Mouse (Mus musculus): ENCODE measurements around the gene Lpin3.
A peak's percentile ranks its signal among the peaks of the same experiment; 100 is the strongest.

Lpin3 gene

GRCm38 (mm10) chr2:160880453-160881195 is at the start of gene Lpin3:
Lpin3 (plus strand) TSS chr2:160880670.
- DNase-seq: no peak

GRCm38 (mm10) chr2:160840838-160841237 is 39.6 kb upstream of the Lpin3 start:
- DNase-seq: no peak

- DNase-seq: no peak
Observed at GRCm38 (mm10) chr2:160847664-160848063, 32.8 kb upstream of the Lpin3 start.

- no peak for DNase-seq
Observed at GRCm38 (mm10) chr2:160848186-160848585, 32.3 kb upstream of the Lpin3 start.

GRCm38 (mm10) chr2:160849617-160850240 is 30.7 kb upstream of the Lpin3 start:
- no peak for DNase-seq

- no peak for DNase-seq
Observed at GRCm38 (mm10) chr2:160850360-160850759, 30.1 kb upstream of the Lpin3 start.

- DNase-seq: no peak
Observed at GRCm38 (mm10) chr2:160854687-160855086, 25.8 kb upstream of the Lpin3 start.

- no peak for DNase-seq
Observed at GRCm38 (mm10) chr2:160856359-160857102, 23.9 kb upstream of the Lpin3 start.

GRCm38 (mm10) chr2:160860363-160860762 is 20.1 kb upstream of the Lpin3 start:
- no peak for DNase-seq

- DNase-seq: no peak
Observed at GRCm38 (mm10) chr2:160864112-160864511, 16.4 kb upstream of the Lpin3 start.

GRCm38 (mm10) chr2:160865266-160865665 is 15.2 kb upstream of the Lpin3 start:
- DNase-seq: no peak

GRCm38 (mm10) chr2:160869446-160869845 is 11.0 kb upstream of the Lpin3 start:
- DNase-seq: no peak

GRCm38 (mm10) chr2:160871310-160871709 is 9.2 kb upstream of the Lpin3 start:
- no peak for DNase-seq

GRCm38 (mm10) chr2:160872395-160872794 is 8.1 kb upstream of the Lpin3 start:
- peak; percentile 70 to 71 for DNase-seq

- DNase-seq: peak; percentile 72 to 75
Observed at GRCm38 (mm10) chr2:160872890-160873382, 7.5 kb upstream of the Lpin3 start, which contains the start of gene Zhx3. Zhx3 (minus strand) TSS chr2:160872998.

GRCm38 (mm10) chr2:160874231-160874877 is 6.1 kb upstream of the Lpin3 start:
- no peak for DNase-seq

GRCm38 (mm10) chr2:160876115-160876514 is 4.4 kb upstream of the Lpin3 start:
- DNase-seq: peak; percentile 54 to 56

GRCm38 (mm10) chr2:160881462-160882101 is 1.1 kb downstream of the Lpin3 start:
- DNase-seq: no peak

- no peak for DNase-seq
Observed at GRCm38 (mm10) chr2:160882436-160882835, 2.0 kb downstream of the Lpin3 start.

- DNase-seq: no peak
Observed at GRCm38 (mm10) chr2:160883912-160884311, 3.4 kb downstream of the Lpin3 start.

- DNase-seq: peak; percentile 68
Observed at GRCm38 (mm10) chr2:160884830-160885229, 4.4 kb downstream of the Lpin3 start.

GRCm38 (mm10) chr2:160886221-160886620 is 5.8 kb downstream of the Lpin3 start:
- DNase-seq: no peak
